Mouse (Mus musculus): ENCODE results near the gene Tbxa2r.

Gene Tbxa2r

DNA sequence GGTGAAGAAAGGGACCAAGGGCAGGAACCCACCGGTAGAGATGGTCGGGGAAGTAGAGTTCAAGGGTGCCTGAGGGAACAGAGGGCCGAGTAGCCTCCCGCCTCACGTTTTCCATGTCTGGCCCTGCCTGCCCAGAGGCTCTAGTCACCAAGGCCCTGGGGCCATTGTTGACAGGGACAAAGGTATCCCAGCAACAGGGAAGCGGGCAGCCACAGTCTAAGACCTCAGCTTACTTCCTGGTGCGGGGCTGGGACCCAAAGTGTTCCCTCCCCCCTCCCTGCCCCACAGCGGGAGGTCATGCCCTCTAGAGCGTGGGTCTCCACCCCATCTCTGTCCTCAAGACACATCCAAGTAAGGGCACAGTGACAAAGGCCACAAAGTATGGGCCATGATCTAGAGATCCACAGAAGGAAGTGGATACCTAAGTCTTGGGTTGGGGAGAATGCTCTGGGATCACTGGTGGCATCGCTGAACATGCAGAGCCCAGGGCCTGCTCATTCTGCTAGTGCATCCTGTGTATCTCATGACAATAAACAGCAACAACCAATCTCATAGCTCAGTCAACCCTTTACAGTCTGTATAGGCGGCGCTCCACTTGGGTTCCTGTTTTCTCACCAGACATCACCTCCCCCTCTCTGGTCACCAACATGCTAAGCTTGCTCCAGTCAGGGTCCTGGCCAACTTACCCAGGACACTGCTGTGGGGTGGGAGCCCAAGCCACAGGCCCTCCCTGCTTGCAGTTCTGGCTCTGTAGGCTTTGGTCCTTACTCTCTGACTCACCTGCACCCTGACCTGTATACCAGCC is 37.3 kb downstream of the Tbxa2r start, which contains the start of gene 4930404N11Rik:
Gene 4930404N11Rik, minus strand, starts transcription at position 145 of the 805 bp plus-strand sequence.
- DNase-seq (ENCODE audit: low spot score) = peak; percentile 85

DNA sequence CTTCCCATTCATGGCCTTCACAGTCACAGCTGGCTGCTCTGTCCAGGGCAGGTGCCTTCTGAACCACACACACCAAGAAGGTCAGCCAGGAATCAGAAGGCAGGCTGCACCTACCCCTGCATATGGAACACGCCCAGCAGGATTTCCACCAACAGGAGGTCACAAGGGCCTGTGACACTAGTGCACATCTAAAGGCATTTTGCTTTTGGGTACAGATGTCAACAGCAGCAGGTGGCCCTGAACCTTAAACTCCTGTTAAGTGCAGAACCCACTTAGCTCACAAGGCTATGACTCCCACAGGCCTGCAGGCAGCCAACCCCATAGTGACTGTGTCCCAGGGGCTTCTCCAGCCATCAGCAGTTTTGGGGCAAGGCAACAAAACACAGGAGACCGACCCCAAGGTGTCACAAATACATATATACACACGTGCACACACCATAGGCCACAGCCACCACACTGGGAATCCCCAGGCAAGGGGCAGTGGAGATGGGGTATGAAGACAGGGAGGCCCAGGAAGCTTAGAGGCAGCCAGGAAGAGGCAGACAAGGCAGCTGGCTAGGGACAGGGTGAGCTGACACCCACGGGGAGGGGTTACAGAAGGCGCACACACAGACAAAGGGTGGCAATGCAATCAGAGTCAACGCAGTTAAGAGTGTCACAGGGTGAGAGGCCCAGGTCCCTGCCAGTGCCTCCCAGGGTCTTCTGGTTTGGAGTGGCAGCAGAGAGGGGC is 38.1 kb downstream of the Tbxa2r start:
- DNase-seq (ENCODE audit: low spot score) = no peak

DNA sequence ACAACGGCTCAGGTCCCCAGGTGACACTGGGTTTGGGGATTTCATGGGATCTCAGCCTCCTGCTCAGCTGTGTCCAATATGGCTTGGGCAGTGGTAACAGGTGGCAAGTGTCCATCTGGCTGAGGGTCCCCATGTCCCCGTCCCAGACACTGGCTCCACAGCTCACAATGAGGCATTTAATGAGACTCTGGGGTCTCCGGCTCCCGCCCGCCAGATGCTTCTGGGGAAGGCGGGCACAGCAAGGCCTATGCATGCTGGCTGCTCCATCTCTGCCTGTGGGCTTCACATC is 38.6 kb downstream of the Tbxa2r start:
- DNase-seq (ENCODE audit: low spot score) = no peak

DNA sequence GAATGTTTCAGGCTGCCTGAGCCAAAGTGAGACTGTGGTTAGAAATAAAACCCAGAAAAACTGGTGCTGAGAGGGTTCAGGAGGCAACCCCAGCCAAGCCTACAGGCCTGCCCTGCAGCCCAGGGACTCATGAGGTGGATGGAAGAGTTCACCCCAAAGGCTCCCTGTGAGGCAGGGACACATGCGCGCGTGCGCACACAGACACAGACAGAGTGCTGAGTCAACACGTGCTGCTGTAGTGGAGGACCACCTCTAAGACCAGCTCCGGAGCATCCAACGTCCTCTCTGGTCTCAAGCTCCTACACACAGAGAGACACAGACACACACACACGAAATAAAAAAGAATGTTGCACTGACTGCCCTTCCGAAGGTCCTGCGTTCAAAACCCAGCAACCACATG is 46.8 kb downstream of the Tbxa2r start:
- DNase-seq (ENCODE audit: low spot score) = no peak

DNA sequence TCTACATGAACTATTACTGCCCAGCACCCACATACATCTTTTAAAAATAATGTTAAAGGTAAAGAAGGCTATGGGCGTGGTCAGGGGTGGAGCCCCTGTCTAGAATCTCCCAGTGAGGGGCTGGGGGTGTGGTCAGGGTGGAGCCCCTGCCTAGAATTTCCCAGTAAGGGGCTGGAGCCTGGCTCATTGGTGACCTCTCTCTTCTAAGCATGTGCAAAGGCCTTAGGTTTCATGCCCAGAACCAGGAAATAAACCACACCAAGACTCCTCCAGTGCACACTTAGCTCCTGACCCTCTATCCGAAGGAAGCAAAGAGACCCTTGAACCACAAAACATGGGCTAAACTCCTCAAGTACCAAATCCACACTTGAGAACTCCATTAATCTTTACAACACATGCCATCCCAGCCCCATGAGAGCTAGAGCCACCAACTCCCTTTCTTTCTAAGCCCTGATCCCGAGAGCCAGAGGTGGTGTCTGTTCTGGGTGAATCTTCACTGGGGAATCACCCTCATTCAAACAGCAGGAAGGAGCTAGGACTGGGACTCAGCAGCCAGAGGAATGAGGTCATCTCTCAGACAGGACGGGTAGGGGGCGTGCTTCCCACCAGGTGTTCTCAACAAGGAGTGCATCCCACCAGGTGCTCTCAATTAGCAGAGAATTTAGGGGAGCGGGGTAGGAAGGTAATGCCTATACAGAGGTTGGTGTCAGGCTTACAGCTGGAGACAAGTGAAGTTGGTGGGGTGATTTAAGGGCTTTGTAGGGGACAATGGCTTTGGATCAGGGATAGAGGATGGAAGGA is 48.2 kb downstream of the Tbxa2r start:
- DNase-seq (ENCODE audit: low spot score) = peak; percentile 34

DNA sequence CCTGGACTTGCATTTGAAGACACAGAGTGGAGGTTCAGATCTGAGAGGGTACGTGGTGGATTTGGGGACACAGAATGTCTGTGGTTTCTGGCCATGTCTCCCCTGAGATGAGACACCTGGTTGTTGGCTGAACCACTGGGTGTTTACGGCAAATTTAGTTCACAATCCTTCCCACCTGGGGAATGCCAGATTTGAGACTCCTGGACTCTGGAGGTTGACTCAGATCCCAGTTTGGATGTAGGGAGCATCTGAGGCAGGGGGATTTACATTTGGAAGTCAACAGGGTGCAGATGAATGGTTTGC is 48.8 kb downstream of the Tbxa2r start:
- no peak for DNase-seq (ENCODE audit: low spot score)

DNA sequence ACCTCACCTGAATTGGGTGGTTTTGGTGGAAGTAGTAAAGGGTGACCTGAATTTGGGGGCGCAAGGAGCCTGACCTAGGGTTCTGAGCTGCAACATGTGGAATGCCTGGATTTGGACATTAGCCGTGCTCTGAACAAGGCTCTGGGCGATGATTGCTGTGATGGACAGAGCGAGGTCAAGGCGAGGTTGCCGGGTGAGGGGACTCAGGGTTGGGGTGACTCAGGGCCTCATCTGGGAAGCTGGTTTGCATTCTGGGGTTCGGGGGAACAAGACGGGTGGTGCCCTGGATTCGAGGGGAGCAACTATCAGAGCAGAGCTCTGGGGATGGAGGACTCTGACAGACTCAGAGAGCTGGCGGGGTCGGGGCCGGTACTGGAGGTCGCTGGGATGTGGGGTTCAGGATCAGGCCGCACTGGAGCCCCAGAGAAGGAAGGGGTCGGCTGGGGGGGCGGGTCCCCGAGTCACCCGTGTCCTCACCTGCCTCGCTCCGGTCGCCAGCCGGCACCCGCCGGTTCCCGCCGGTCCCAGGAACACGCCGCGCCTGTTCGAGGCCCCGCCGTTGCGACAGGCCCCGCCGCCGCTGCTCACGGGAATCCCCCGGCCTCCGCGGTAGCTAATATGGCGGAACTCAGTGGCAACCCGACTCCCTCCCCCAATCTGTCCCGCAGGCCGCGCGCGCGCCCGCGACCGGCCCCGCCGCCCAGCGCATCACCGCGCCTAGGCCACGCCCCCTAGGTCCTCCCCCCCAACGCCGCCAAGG is 49.4 kb downstream of the Tbxa2r start, which contains the start of gene Fzr1:
Gene Fzr1, minus strand, starts transcription at position 724 of the 760 bp plus-strand sequence.
- DNase-seq (ENCODE audit: low spot score) = peak; percentile 37

DNA sequence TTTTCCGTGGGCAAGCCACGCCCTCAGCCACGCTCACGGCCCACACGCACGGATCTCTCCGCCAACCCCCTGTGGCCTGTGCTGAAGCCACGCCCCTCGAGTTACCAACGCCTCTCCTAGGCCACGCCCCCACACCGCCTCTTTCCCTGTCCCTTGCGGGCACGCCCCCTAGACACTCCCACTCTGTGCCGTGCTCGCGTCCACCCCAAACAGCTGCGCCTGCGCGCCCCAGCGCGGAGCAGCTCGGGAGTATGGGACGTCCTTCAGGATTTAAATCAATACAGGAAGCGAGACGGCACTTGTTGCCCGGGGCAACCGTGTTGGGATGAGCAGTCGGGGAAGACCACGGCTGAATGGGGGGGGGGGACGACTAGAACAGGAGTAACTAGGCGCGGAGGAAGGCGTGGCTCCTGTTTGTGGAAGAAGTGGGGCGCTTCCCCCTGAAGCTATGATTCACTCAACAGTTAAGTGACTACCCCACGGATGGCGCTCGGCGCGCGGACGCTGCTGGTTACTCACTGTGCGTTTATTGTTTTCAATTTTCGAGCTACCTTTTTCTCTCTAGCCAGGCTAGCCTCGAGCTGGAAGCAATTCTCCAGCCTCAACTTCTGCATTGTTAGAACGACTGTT is 50.1 kb downstream of the Tbxa2r start:
- DNase-seq (ENCODE audit: low spot score) = peak; percentile 100

DNA sequence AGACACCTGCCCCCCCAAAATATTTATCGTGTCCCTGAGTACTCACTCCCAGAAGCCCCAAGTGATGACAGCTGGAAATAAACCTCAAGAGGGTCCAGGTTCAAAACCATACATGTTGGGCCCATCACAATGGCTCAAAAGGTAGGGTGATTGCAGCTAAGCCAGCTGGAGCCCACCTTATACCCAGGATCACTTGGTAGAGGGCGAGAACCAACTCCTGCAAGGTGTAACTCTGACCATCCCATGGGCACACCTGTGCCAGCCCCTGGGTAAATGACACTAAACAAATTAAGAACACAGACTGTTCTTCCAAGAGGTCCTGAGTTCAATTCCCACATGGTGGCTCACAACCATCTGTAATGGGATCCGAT is 50.6 kb downstream of the Tbxa2r start:
- DNase-seq (ENCODE audit: low spot score) = no peak

DNA sequence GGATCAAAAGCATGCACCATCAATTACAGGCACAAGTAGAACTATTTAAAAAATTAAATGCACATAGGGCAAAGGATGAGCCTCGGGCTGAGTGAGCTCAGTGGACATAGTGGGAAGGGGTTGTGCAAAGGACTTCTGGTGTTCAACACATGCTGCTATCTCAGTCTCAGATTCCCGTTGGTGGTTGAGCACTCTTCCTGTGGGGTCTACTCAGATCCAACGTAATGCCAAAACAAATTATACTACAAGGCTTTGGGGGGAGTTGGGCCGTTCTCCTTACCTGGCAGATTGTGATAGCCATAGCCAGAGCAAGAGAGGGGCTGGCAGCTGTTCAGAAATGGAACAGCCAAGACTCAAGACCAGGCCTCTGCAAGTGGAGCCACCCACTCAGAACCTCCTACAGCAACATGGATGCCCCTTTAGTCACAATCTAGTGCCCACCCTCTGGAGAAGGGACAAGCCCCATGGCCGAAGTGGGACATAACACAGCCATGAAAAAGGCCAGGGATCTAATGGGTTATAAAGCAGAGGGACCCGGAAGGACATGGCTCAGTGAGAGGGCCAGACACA is 51.4 kb downstream of the Tbxa2r start:
- no peak for DNase-seq (ENCODE audit: low spot score)

DNA sequence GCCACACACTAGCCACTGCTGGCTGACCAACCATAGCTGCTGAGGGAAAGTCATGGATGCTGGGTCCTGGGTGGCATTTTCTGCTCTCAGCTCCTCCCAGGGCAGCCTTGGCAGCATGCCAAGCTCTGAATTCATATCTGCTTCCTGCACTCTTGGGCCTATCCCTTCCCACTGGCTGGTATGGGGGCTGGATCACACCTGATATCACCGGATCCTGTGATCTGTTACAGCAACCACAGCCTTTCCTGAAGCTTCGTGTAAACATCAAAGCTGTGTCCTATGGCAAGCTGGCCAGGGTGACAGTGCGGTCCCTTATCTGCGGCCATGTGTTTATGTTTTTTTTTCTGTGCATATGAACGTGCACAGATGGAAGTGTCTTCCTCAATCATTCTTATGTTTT is 53.5 kb downstream of the Tbxa2r start:
- DNase-seq (ENCODE audit: low spot score) = no peak

DNA sequence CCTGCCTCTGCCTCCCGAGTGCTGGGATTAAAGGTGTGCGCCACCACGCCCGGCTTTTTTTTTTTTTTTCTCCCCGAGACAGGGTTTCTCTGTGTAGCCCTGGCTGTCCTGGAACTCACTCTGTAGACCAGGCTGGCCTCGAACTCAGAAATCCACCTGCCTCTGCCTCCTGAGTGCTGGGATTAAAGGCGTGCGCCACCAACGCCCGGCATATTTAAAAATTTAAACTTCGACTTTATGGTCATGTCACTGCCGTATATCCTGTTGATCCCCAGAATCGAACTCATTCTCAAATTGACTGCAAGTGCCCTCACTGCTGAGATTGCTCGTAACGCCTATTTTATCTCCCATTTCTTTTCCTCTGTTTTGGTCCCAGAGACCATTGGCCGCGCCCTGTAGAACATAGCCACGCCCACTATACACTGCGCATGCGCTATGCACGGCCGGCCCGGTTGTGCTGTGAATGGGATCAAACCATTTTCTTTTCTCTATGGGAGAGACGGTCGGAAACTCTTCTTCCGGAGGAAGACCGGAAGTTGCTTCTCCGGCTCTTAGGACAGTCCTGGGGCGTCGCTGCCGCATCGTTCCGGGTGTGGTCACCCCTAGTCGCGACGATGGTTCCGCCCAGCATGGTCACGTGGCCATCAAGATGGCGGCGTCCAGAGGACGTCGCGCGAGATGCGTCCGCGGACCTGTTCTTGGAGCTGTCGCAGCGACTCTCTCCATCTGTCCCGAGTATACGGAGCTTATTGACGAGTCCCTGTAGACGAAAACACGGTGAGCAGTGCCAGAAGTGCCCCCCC is 55.5 kb downstream of the Tbxa2r start, which contains the start of the genes Dohh and Gm48551:
Gene Dohh, plus strand, starts transcription at position 627 of the 803 bp plus-strand sequence.
Gene Gm48551, plus strand, starts transcription at position 665 of the 803 bp plus-strand sequence.
- peak; percentile 100 for DNase-seq (ENCODE audit: low spot score)

DNA sequence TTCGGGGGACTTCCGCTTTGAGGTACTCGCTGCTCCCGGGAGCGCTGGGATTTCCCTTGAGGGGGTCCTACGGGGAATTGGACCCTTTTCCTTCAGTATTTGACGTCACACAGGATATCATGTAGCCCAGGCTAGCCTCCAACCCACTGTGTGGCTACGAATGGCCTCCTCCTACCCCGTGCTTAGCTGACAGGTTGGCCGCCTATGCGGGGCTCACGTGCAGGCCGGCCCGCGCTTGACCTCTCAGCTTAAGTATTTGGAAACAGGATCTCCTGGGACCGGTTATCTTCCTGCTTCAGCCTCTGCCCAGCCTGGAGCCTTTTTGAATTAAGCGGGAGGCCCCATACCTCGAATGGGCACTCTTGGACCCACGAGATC is 56.1 kb downstream of the Tbxa2r start:
- DNase-seq (ENCODE audit: low spot score) = no peak

Data from embryo, embryonic 10 days (tissue).